Mouse (Mus musculus) stomach, postnatal 0 days (tissue): Measurements from ENCODE around the gene Naa11.

Experiments used
- CTCF ChIP-seq: IDR thresholded peaks from 2 replicates; pipeline ENCODE4 v1.5.1; 2016; ENCODE audit warnings: antibody characterized with exemption, low read depth, mild to moderate bottlenecking, moderate library complexity
- EP300 ChIP-seq: optimal IDR thresholded peaks from 2 replicates; pipeline ENCODE3; 2016; ENCODE audit warnings: antibody characterized with exemption

DNA sequence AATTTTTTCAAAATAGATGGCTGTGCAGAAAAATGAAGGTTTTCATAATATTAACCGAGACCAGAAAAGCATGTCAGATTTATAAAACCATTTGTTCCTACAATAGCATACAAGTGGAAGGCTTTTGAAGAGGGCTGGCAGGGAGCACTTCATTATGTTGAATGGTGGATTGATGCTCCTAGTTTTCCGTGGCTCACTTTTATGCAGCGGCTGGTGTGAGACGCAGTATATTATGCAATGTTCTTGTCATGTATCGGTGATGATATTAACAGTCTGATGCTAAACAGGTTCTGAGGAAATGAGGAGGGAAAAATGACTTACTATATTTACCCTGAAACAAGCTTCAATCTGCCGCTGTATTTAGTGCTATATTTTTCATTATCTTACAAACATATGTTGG is 18.0 kb upstream of the Naa11 start:
- TF ChIP-seq CTCF (no peak), EP300 (no peak)
